Mouse (Mus musculus) macrophage (primary cell): ENCODE data around the gene Gimap7. TPM values are rescaled to one million over a fixed set of nuclear protein-coding genes. Genes with fewer than 3 reads are reported as not detected.

Source experiments
- H3K27ac ChIP-seq: fragments of 350-480 bp; formaldehyde crosslinking; 2 replicates; pipeline ENCODE4 v1.9.0; 2021
- H3K36me3 ChIP-seq: fragments of 350-480 bp; formaldehyde crosslinking; 2 replicates; pipeline ENCODE4 v1.9.0; 2021; ENCODE audit errors: inconsistent target
- H3K4me3 ChIP-seq: fragments of 350-480 bp; formaldehyde crosslinking; 2 replicates; pipeline ENCODE4 v1.9.0; 2021; ENCODE audit errors: inconsistent target
- H3K79me2 ChIP-seq: fragments of 350-480 bp; formaldehyde crosslinking; 2 replicates; pipeline ENCODE4 v1.9.0; 2021; ENCODE audit errors: inconsistent target
- WGBS: methylation state at CpG from one replicate; pipeline ENCODE4 v1.1.7; 2026; ENCODE audit warnings: inconsistent platforms; ENCODE audit not compliant: missing documents; 5-methylcytosine and 5-hydroxymethylcytosine counted together
- polyA plus RNA-seq: library from polyadenylated mRNA; stranded (reverse); fragments of 250-400 nt; gene quantifications from 3 replicates; pipeline ENCODE4 v1.2.4, GENCODE M21; 2018; ENCODE audit warnings: inconsistent platforms

Gene Gimap7
- polyA plus RNA-seq, 1 experiment from 2014 or later, result 0.37 TPM

- Histone ChIP-seq H3K36me3 (no peaks in the 10 kb centered on the region), H3K4me3 (no peak overlapping the region), H3K79me2 (no peaks in the 10 kb centered on the region), H3K27ac (no peak overlapping the region)
- 86% methylated on average over 47 of the region's 52 CpGs for WGBS
Measured at GRCm38 (mm10) chr6:48742422-48743351, 24.3 kb downstream of the Gimap7 start.

GRCm38 (mm10) chr6:48745490-48745889 is 27.1 kb downstream of the Gimap7 start:
- no peaks in the 10 kb centered on the region for H3K79me2 ChIP-seq
- 19% methylated on average over 2 of the region's 2 CpGs for WGBS
- no peak overlapping the region for H3K27ac ChIP-seq
- no peak overlapping the region for H3K4me3 ChIP-seq
- H3K36me3 ChIP-seq, result no peaks in the 10 kb centered on the region

GRCm38 (mm10) chr6:48745959-48746889 is 27.8 kb downstream of the Gimap7 start, which contains the start of gene Gimap5:
Gene Gimap5 (plus strand): TSS chr6:48746197.
- no peaks in the 10 kb centered on the region for H3K79me2 ChIP-seq
- no peaks in the 10 kb centered on the region for H3K36me3 ChIP-seq
- no peak within 1 kb of the TSS for H3K27ac ChIP-seq
- WGBS, result 3% methylated on average over 16 of the region's 16 CpGs
- H3K4me3 ChIP-seq, result no peak within 1 kb of the TSS

GRCm38 (mm10) chr6:48747091-48747966 is 28.9 kb downstream of the Gimap7 start:
- no peak overlapping the region for H3K27ac ChIP-seq
- H3K4me3 ChIP-seq, result no peak overlapping the region
- H3K36me3 ChIP-seq, result no peaks in the 10 kb centered on the region
- H3K79me2 ChIP-seq, result no peaks in the 10 kb centered on the region
- 26% methylated on average over 7 of the region's 7 CpGs for WGBS

GRCm38 (mm10) chr6:48763567-48764270 is 45.3 kb downstream of the Gimap7 start:
- no peak overlapping the region for H3K4me3 ChIP-seq
- H3K79me2 ChIP-seq, result no peaks in the 10 kb centered on the region
- no peak overlapping the region for H3K27ac ChIP-seq
- H3K36me3 ChIP-seq, result no peaks in the 10 kb centered on the region
- WGBS, result 73% methylated on average over 7 of the region's 7 CpGs

- 97% methylated on average over 10 of the region's 10 CpGs for WGBS
- Histone ChIP-seq H3K36me3 (no peaks in the 10 kb centered on the region), H3K4me3 (no peak overlapping the region)
Measured at GRCm38 (mm10) chr6:48764496-48764895, 46.1 kb downstream of the Gimap7 start.

GRCm38 (mm10) chr6:48768178-48768869 is 49.9 kb downstream of the Gimap7 start:
- H3K36me3 ChIP-seq, result no peaks in the 10 kb centered on the region
- no peak overlapping the region for H3K27ac ChIP-seq
- no peak overlapping the region for H3K4me3 ChIP-seq
- WGBS, result 63% methylated on average over 9 of the region's 9 CpGs
- H3K79me2 ChIP-seq, result no peaks in the 10 kb centered on the region

More at GRCm38 (mm10) chr6:48764496-48764895, 46.1 kb downstream of the Gimap7 start:
- no peaks in the 10 kb centered on the region for H3K79me2 ChIP-seq
- no peak overlapping the region for H3K27ac ChIP-seq

GRCm38 (mm10) chr6:48768933-48769332 is 50.5 kb downstream of the Gimap7 start:
- Histone ChIP-seq H3K4me3 (no peak overlapping the region), H3K27ac (no peak overlapping the region), H3K36me3 (no peaks in the 10 kb centered on the region), H3K79me2 (no peaks in the 10 kb centered on the region)
- WGBS, result 100% methylated on average over 2 of the region's 3 CpGs

GRCm38 (mm10) chr6:48770696-48771095 is 52.3 kb downstream of the Gimap7 start, which contains the start of gene Gimap3:
Gene Gimap3 (minus strand): TSS chr6:48770851.
- H3K27ac ChIP-seq, result no peak within 1 kb of the TSS
- WGBS, result 65% methylated on average over 3 of the region's 3 CpGs
- H3K36me3 ChIP-seq, result no peaks in the 10 kb centered on the region
- no peak within 1 kb of the TSS for H3K4me3 ChIP-seq
- H3K79me2 ChIP-seq, result no peaks in the 10 kb centered on the region

GRCm38 (mm10) chr6:48772030-48772429 is 53.6 kb downstream of the Gimap7 start:
- H3K36me3 ChIP-seq, result no peaks in the 10 kb centered on the region
- no peak overlapping the region for H3K27ac ChIP-seq
- no peaks in the 10 kb centered on the region for H3K79me2 ChIP-seq
- H3K4me3 ChIP-seq, result no peak overlapping the region
- WGBS, result 9% methylated on average over 8 of the region's 8 CpGs
